Mouse (Mus musculus) stomach, embryonic 15.5 days (tissue): ENCODE results near the gene Cab39l. TPM values are rescaled to one million over a fixed set of nuclear protein-coding genes. Genes with fewer than 3 reads are reported as not detected.

Experiments used
- polyA plus RNA-seq: library from polyadenylated mRNA; unstranded; fragments of >200 nt; fragmentation: Nextera tagmentation; extraction: Ambion mirVana; gene quantifications from 2 replicates; pipeline ENCODE4 v1.2.1, GENCODE M21; 2015

Gene Cab39l
- polyA plus RNA-seq, 1 experiment from 2014 or later, result 36.2 TPM

Other genes starting within 250 kb of the Cab39l start
- gene Rcbtb1, start 239.8 kb upstream of the Cab39l start, polyA plus RNA-seq, result 47.4 and 52.7 TPM in 2 replicates
- gene Gm6904, start 180.8 kb upstream of the Cab39l start, polyA plus RNA-seq, result not detected in 2 replicates
- gene Phf11a, start 143.4 kb upstream of the Cab39l start, polyA plus RNA-seq, result 0.17 and 0.18 TPM in 2 replicates
- gene Phf11b, start 99.6 kb upstream of the Cab39l start, polyA plus RNA-seq, result 0.84 and 1.6 TPM in 2 replicates
- gene Phf11d, start 75.5 kb upstream of the Cab39l start, polyA plus RNA-seq, result 3.5 and 3.6 TPM in 2 replicates
- gene Phf11c, start 45.6 kb upstream of the Cab39l start, polyA plus RNA-seq, result 0.45 and 0.55 TPM in 2 replicates
- gene Setdb2, start 88 bp upstream of the Cab39l start, polyA plus RNA-seq, result 9.2 and 10.3 TPM in 2 replicates
- gene Cdadc1, start 157.0 kb downstream of the Cab39l start, polyA plus RNA-seq, result 31.6 and 34.1 TPM in 2 replicates
- 9.6 and 10.7 TPM in 2 replicates for gene Shisa2, start 184.3 kb downstream of the Cab39l start, polyA plus RNA-seq